Mouse (Mus musculus): ENCODE measurements around the gene Tiam1. TPM values are rescaled to one million over a fixed set of nuclear protein-coding genes. Genes with fewer than 3 reads are reported as not detected.

Gene Tiam1
- total and polyA plus RNA-seq, 3 experiments = 1.8 to 5.3 (median 2.9) TPM

DNA sequence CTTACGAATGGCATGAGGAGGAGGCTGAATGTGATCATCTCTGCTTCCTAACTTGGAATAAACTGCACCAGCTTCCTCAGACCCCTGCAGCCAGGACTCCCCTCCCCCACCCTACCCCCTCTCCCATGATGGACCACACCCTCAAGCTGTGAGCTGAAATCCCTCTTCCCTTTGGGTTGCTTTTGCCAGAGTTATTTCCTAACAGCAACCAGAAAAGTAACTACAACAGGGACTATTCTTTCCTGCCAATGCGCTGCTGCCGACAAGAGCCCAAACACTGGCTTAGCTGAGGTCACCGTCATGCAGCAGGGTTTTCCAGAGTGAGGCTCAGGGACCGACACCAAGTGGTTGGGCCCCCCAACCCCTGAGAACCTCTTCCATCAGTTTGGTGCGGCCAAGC lies 303.2 kb downstream of the Tiam1 start:
- Histone ChIP-seq H3K36me3 (replicated peaks) (no peaks in the 10 kb centered on the region), H3K4me3 (ENCODE audit: low read depth, low read length) (no peak overlapping the region), H3K4me1 (ENCODE audit: insufficient read depth, low read depth, low read length) (peaks cover 2% of the 10 kb centered on the region; the same call in 1 of the 2 replicates), H3K27me3 (ENCODE audit: insufficient read depth, low read length) (no peaks in the 10 kb centered on the region), H3K9me3 (replicated peaks) (peaks cover 44% of the 10 kb centered on the region)
- ATAC-seq (ENCODE audit: extremely low read depth, insufficient number of reproducible peaks, low FRiP score, poor library complexity, severe bottlenecking) = no peak
- DNase-seq (ENCODE audit: low spot score) = no peak
- TF ChIP-seq CTCF (IDR thresholded peaks at IDR 0.05; ENCODE audit: low read depth, low read length) (no peak), GATA2 (IDR thresholded peaks at IDR 0.05; ENCODE audit: borderline replicate concordance, low read depth, low read length) (no peak), GATA1 (IDR thresholded peaks at IDR 0.05; ENCODE audit: borderline replicate concordance, low read length) (no peak), TAL1 (conservative IDR thresholded peaks at IDR 0.05; ENCODE audit: low read depth, low read length) (no peak), POLR2AphosphoS5 (IDR thresholded peaks at IDR 0.05; ENCODE audit: insufficient replicate concordance, low read depth, low read length) (no peak)

GRCm38 (mm10) chr16:89839829-89840228 lies 303.7 kb downstream of the Tiam1 start:
- H3K36me3 ChIP-seq (replicated peaks) = no peaks in the 10 kb centered on the region
- ATAC-seq (ENCODE audit: extremely low read depth, insufficient number of reproducible peaks, low FRiP score, poor library complexity, severe bottlenecking) = no peak
- no peaks in the 10 kb centered on the region for H3K4me1 ChIP-seq (ENCODE audit: insufficient read depth, low read depth, low read length)

DNA sequence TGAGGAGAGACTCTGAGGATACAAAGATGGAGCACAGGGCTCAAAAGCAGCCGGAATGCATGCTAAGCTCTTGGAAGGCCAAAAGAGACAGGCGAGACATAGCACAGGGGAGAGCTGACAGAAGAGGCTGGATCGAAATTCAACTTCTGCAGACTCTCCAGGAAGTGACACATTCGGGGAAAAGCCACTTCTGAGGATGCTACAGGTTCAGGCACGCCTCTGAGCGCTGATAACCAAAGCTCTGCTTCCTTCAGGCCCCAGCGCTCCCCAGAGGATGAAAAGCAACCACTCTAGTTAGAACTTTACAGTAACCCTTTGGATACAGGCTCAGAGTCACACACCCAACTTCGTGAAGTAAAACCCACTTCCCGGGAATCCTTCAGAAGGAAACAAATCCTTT lies 306.5 kb downstream of the Tiam1 start:
- H3K9me3 ChIP-seq (replicated peaks) = peaks cover 61% of the 10 kb centered on the region

More at GRCm38 (mm10) chr16:89839829-89840228, 303.7 kb downstream of the Tiam1 start:
- DNase-seq (ENCODE audit: low spot score) = no peak
- no peak overlapping the region for H3K4me3 ChIP-seq (ENCODE audit: low read depth, low read length)
- peaks cover 45% of the 10 kb centered on the region for H3K9me3 ChIP-seq (replicated peaks)
- no peaks in the 10 kb centered on the region for H3K27me3 ChIP-seq (ENCODE audit: insufficient read depth, low read length)
- TF ChIP-seq TAL1 (conservative IDR thresholded peaks at IDR 0.05; ENCODE audit: low read depth, low read length) (no peak), CTCF (IDR thresholded peaks at IDR 0.05; ENCODE audit: low read depth, low read length) (no peak), GATA1 (IDR thresholded peaks at IDR 0.05; ENCODE audit: borderline replicate concordance, low read length) (no peak), POLR2AphosphoS5 (IDR thresholded peaks at IDR 0.05; ENCODE audit: insufficient replicate concordance, low read depth, low read length) (no peak), GATA2 (IDR thresholded peaks at IDR 0.05; ENCODE audit: borderline replicate concordance, low read depth, low read length) (no peak)

GRCm38 (mm10) chr16:89835551-89835950 lies 308.0 kb downstream of the Tiam1 start:
- no peak for DNase-seq (ENCODE audit: low spot score)
- no peak overlapping the region for H3K4me3 ChIP-seq (ENCODE audit: low read depth, low read length)
- ATAC-seq (ENCODE audit: extremely low read depth, insufficient number of reproducible peaks, low FRiP score, poor library complexity, severe bottlenecking) = no peak

More for the DNA sequence above, 306.5 kb downstream of the Tiam1 start:
- Histone ChIP-seq H3K4me3 (ENCODE audit: low read depth, low read length) (no peak overlapping the region), H3K4me1 (ENCODE audit: insufficient read depth, low read depth, low read length) (no peaks in the 10 kb centered on the region), H3K27me3 (ENCODE audit: insufficient read depth, low read length) (no peaks in the 10 kb centered on the region), H3K36me3 (replicated peaks) (peaks cover 6% of the 10 kb centered on the region)
- TF ChIP-seq GATA1 (IDR thresholded peaks at IDR 0.05; ENCODE audit: borderline replicate concordance, low read length) = no peak
- DNase-seq (ENCODE audit: low spot score) = no peak
- ATAC-seq (ENCODE audit: extremely low read depth, insufficient number of reproducible peaks, low FRiP score, poor library complexity, severe bottlenecking) = no peak

DNA sequence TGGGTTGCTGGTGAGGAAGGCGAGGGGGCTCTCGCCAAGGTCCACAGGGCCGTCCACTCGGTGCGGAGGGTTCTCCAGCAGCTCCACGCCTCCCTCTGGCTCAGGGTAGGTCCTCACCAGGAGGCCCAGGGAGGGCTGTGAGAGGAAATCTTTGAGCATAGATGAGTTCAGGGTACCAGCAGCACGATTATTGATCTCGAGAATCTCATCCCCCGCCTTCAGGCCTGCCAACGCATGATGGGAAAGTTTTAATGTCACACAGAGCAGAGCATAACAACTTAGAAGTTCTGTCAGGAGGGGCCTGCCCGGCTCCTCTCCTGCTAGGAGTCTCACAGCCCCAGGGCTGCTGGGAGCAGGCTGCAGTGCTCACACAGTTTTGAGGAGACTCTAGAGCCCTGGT lies 310.6 kb downstream of the Tiam1 start:
- no peak for ATAC-seq (ENCODE audit: extremely low read depth, insufficient number of reproducible peaks, low FRiP score, poor library complexity, severe bottlenecking)
- DNase-seq (ENCODE audit: low spot score) = no peak
- Histone ChIP-seq H3K36me3 (replicated peaks) (peaks cover 6% of the 10 kb centered on the region), H3K4me1 (ENCODE audit: insufficient read depth, low read depth, low read length) (no peaks in the 10 kb centered on the region), H3K27me3 (ENCODE audit: insufficient read depth, low read length) (no peaks in the 10 kb centered on the region), H3K4me3 (ENCODE audit: low read depth, low read length) (no peak overlapping the region; the same call in 1 of the 2 replicates), H3K9me3 (replicated peaks) (peaks cover 64% of the 10 kb centered on the region)
- TF ChIP-seq TAL1 (conservative IDR thresholded peaks at IDR 0.05; ENCODE audit: low read depth, low read length) (no peak), GATA2 (IDR thresholded peaks at IDR 0.05; ENCODE audit: borderline replicate concordance, low read depth, low read length) (no peak), POLR2AphosphoS5 (IDR thresholded peaks at IDR 0.05; ENCODE audit: insufficient replicate concordance, low read depth, low read length) (no peak), GATA1 (IDR thresholded peaks at IDR 0.05; ENCODE audit: borderline replicate concordance, low read length) (no peak), CTCF (IDR thresholded peaks at IDR 0.05; ENCODE audit: low read depth, low read length) (no peak)

More at GRCm38 (mm10) chr16:89835551-89835950, 308.0 kb downstream of the Tiam1 start:
- Histone ChIP-seq H3K4me1 (ENCODE audit: insufficient read depth, low read depth, low read length) (no peaks in the 10 kb centered on the region), H3K9me3 (replicated peaks) (peaks cover 55% of the 10 kb centered on the region), H3K36me3 (replicated peaks) (peaks cover 6% of the 10 kb centered on the region), H3K27me3 (ENCODE audit: insufficient read depth, low read length) (no peaks in the 10 kb centered on the region)
- TF ChIP-seq GATA2 (IDR thresholded peaks at IDR 0.05; ENCODE audit: borderline replicate concordance, low read depth, low read length) (no peak), GATA1 (IDR thresholded peaks at IDR 0.05; ENCODE audit: borderline replicate concordance, low read length) (no peak), TAL1 (conservative IDR thresholded peaks at IDR 0.05; ENCODE audit: low read depth, low read length) (no peak), POLR2AphosphoS5 (IDR thresholded peaks at IDR 0.05; ENCODE audit: insufficient replicate concordance, low read depth, low read length) (no peak)

- DNase-seq (ENCODE audit: low spot score) (no peak), ATAC-seq (ENCODE audit: extremely low read depth, insufficient number of reproducible peaks, low FRiP score, poor library complexity, severe bottlenecking) (no peak)
- Histone ChIP-seq H3K4me3 (ENCODE audit: low read depth, low read length) (no peak overlapping the region), H3K36me3 (replicated peaks) (peaks cover 6% of the 10 kb centered on the region), H3K9me3 (replicated peaks) (peaks cover 66% of the 10 kb centered on the region), H3K27me3 (ENCODE audit: insufficient read depth, low read length) (no peaks in the 10 kb centered on the region), H3K4me1 (ENCODE audit: insufficient read depth, low read depth, low read length) (no peaks in the 10 kb centered on the region)
- TF ChIP-seq POLR2AphosphoS5 (IDR thresholded peaks at IDR 0.05; ENCODE audit: insufficient replicate concordance, low read depth, low read length) (no peak), TAL1 (conservative IDR thresholded peaks at IDR 0.05; ENCODE audit: low read depth, low read length) (no peak), GATA1 (IDR thresholded peaks at IDR 0.05; ENCODE audit: borderline replicate concordance, low read length) (no peak), CTCF (IDR thresholded peaks at IDR 0.05; ENCODE audit: low read depth, low read length) (no peak), GATA2 (IDR thresholded peaks at IDR 0.05; ENCODE audit: borderline replicate concordance, low read depth, low read length) (no peak)
Measured at GRCm38 (mm10) chr16:89831172-89831571, 312.4 kb downstream of the Tiam1 start.
